Mouse (Mus musculus) adrenal gland, postnatal 10 days (tissue): ENCODE measurements around the gene Usp54. TPM values are rescaled to one million over a fixed set of nuclear protein-coding genes. Genes with fewer than 3 reads are reported as not detected.
"Not testable (repeated sequence)": the region's sequence is repeated elsewhere in the genome, so short reads cannot be mapped to it uniquely, and the experiment has no call there.

Source experiments
- DNase-seq: peaks from one replicate; pipeline ENCODE4 v3.0.0; 2021; ENCODE audit warnings: mixed read lengths
- total RNA-seq, 2 experiments: library from RNA; stranded (reverse); gene quantifications; 2 replicates each; pipeline ENCODE4 v1.2.3; 2021

The Usp54 gene
- total RNA-seq, 2 experiments from 2014 or later, result 12.6 to 13.1 TPM

DNA sequence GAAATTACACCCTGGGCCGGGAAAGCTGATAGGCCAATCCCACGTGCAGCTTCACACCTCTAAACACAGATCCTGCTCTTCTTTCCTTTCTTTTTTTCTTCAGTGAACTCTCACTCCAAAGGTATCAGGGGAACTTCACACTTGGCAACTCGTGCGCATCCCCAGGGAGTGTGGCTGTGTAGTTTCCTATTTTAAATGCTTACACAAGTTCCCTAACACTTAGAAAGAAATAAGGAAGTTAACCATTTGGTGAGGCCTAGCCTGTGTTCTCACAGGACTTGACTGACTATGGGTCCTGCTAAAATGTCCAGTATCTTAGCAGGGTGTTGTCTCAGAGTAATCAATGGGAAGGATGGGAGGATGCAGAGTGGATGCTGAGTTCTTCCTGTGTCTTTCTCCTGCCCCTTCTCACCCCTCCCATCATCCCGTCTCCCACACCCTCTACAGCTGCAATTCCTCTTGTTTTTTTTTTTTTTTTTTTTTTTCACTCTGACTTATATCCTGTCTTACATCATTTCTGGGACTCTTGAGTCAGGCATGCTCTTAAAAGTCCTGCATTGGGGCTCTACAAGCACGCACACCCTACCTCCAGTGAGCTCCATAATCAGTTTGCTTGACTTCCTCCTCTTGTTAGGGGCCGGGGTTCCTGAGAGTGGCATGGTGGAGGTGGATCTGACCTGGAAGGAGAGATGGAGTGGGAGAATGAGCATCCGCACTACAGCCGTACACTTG, 14.0 kb upstream of the Usp54 start:
- DNase-seq, result peak; percentile 64

DNA sequence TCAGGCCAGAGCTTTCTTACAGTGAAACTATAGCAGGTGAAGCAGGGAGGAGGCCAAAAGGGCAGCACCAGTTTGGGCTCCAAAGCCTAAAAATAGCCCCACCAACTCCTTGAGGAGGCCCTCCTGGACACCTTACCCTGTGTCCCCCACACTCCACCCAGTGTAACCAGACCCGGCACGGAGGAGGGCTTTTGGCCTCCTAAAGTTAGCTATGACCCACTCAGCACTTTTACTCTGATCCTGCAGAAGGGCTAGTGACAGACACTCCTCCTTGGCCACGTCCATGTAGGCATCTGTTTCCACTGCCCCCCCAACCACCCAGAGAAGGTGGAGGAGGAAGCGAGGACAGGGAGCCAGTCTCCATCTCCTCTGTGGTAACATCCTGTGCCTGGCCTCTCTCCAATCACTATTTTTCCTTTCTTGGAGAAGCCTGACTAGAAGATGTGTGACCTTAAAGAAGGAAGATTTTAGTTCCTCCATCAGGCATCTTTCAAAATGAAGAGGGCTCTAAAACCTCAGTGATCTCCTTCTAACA, 10.9 kb upstream of the Usp54 start:
- DNase-seq, result no peak

- DNase-seq, result no peak
Measured at GRCm38 (mm10) chr14:20651000-20651399, 10.1 kb upstream of the Usp54 start.

GRCm38 (mm10) chr14:20646381-20646780, 5.5 kb upstream of the Usp54 start:
- no peak for DNase-seq

DNA sequence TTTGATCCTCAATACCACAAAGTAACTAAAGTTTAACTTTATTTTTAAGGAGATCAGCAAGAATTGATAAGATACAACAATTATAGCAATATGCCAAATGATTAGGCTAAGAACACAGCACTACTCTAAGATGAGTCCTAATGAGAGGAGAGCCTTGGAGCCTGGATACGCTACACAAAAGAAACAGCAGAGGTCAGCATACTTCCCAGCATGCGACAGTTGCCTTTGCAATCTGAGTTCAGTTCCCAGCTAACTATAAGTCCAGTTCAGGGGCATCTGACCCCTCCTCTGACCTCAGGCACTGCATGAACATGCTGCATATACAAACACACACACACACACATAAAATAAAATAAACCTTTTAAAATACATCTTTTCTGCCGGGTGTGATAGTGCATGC, 4.7 kb upstream of the Usp54 start:
- DNase-seq, result no peak

DNA sequence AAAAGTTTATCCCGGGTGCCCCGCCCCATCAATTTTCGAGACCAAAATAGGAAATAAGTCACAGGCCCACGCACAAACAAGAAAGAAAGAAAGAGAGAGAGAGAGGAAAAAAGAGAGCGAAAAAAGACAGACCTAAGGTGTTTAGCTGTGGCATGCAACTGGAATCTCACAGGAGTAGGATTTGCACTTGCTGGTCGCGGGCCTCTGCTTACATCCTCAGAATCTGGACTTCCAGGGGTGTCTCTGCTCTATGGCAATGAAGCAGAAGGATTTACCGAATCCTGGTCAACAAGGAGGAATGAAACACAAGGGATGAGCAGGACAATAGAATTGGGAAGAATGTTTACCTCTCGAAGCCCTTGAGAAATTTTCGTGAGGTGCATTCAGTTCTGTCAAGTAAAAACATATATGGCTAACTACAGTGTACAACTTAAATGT, 594 bp upstream of the Usp54 start:
- no peak for DNase-seq

- peak; percentile 17 for DNase-seq
Measured at GRCm38 (mm10) chr14:20639918-20640619, 794 bp downstream of the Usp54 start.

DNA sequence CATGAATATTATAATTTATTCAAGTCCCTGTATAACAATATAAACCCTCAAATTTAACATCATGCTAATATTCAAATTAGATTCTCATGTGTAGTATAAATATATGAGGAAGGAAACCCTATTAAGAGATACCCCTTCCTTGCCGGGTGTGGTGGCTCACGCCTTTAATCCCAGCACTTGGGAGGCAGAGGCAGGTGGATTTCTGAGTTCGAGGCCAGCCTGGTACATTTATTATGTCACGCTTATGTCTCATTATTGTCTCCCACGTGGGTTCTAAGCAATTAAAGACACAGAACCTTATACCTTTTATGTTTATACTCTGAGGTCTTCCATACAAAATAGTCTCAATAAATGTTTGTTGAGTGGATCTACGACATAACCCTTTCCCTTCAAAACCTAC, 2.2 kb downstream of the Usp54 start:
- DNase-seq, result no peak

DNA sequence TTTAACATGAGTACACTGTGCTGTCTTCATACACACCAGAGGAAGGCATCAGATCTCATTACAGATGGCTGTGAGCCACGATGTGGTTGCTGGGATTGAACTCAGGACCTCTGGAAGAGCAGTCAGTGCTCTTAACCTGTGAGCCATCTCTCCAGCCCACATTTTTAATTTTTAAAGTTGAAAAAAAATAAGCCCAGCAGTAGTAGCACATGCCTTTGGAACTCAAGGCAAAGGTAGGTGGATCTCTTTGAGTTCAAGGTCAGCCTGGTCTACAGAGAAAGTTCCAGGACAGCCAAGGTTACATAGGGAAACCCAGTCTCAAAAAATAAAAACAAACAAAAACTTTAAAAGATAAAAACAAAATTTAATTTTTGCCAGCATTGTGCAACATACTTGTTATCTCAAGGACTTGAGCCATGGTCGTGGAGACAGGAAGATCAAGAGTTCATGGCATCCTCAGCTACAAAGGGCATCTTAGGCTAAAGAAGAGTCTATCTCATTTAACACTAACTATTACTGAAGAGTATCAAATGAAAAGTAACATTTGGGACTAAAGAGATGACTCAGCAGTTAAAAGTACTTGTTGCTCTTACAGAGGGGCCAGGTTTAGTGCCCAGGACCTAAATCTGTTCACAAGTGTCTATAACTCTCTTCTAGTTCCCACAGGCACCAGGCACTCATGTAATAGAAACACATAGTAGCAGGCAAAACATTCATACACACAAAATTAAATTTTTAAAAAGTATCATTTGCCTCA, 2.9 kb downstream of the Usp54 start:
- DNase-seq, result no peak

GRCm38 (mm10) chr14:20636968-20637367, 3.9 kb downstream of the Usp54 start:
- not testable (repeated sequence) for DNase-seq

DNA sequence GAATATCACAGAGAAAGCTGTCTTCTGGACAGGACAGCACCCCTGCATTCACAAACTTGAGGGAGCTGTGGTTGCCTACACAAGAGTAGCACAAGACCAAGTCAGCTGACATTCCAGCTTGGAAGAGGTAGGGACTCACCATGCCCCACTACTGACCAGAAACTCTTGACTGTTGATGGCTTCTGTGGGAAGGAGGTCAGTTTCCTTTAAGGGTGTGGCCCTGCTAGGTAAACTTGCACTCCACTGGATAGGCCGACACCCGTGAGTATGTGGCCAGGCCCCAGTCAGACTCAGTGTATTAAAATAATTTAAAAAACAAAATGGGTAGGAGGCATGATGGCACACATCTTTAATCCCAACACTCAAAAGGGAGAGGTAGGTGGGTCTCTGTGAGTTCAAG, 5.3 kb downstream of the Usp54 start:
- DNase-seq, result no peak

- no peak for DNase-seq
Measured at GRCm38 (mm10) chr14:20631253-20631652, 9.6 kb downstream of the Usp54 start.

GRCm38 (mm10) chr14:20626971-20627370, 13.9 kb downstream of the Usp54 start:
- no peak for DNase-seq

- DNase-seq, result no peak
Measured at GRCm38 (mm10) chr14:20626447-20626846, 14.4 kb downstream of the Usp54 start.

- no peak for DNase-seq
Measured at GRCm38 (mm10) chr14:20622907-20623306, 18.0 kb downstream of the Usp54 start.

DNA sequence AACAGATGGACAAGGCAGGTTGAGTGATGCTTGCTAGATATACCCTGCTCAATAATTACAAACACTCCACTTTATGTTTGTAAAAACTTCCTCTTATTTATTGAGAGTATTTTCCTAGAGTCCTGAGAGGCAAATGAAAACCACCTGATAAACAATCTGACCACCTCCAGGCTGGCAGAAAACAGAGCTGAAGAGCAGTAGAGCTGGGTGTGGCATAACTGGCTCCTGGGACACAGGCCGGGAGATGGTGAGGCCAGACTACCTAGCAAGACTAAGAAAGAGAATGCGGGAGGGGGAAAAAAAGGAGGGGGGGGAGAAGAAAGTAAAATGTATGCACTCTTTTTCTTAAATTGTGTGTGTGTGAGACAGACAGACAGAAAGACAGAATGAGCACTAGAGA, 18.5 kb downstream of the Usp54 start:
- no peak for DNase-seq

DNA sequence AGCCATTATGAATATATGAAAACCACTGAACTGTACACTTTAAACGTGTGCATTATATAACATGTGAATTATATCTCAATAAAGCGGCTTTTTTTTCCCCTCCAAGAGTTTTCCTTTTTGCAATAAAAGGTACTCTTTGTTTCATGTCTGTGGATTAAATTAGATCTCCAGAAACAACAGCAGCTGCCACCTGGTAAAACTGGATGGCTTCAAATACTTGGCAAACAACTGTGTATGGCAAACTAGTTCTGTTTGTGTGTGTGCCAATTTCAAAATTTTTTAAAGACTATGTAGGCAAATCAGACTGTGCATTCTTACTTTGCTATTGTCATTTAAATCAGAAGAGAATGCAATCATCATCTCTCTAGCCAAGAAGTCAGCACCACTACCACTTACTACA, 19.0 kb downstream of the Usp54 start:
- DNase-seq, result no peak

DNA sequence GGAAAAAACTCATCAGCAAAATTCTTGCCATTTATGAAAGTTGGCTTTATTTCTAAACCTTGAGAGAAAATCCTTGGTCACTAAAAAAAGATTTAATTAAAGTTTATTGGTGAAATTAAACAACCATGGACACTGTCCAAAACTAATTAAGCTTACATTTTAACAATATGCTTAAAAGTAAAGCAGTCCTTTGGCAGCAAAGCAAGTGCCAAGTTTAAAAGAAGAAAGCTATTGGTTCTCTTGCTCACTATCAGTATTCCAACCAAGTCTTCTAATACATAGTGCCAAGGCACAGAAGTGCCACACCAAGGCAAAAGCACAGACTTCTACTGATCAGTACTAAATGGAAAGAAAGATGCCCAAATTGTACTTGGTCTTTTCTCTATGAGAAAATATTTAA, 21.7 kb downstream of the Usp54 start:
- DNase-seq, result no peak

DNA sequence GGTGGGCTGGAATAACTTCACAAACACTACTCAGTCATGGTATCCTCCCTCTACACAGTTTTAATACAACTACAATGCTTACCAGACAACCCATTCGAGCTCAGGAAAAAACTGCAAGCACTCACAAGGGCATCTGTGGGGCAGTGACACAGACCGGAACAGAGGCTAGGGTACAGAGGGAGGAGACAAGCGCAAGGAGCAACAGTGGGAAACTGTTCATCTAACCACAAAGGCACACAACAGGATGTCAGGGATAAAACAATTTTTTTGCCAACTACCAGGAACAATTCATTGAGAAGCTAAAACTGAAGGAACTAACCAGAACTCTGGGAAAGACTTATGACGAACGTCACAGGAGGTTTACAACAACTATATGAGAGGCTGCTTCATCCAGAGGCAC, 22.7 kb downstream of the Usp54 start:
- DNase-seq, result peak; percentile 16

- DNase-seq, result peak; percentile 28
Measured at GRCm38 (mm10) chr14:20616421-20616820, 24.4 kb downstream of the Usp54 start.

DNA sequence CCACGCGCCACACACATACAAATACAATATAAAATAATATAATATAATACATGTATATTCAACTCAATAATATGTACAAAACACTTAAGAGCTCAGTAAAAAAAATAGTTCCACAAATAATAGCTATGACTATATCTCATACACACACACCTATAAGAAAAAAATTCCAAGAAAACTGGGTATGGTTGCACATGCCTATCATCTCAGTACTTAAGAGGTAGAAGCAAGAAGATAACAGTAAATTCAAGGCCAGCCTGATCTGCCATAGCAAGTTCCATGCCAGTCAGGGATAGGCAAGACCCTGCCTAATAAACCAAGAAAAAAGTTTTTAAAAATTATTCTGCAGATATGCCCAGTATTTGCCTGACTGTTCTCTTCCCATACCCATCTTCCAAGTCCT, 25.8 kb downstream of the Usp54 start:
- DNase-seq, result no peak

DNA sequence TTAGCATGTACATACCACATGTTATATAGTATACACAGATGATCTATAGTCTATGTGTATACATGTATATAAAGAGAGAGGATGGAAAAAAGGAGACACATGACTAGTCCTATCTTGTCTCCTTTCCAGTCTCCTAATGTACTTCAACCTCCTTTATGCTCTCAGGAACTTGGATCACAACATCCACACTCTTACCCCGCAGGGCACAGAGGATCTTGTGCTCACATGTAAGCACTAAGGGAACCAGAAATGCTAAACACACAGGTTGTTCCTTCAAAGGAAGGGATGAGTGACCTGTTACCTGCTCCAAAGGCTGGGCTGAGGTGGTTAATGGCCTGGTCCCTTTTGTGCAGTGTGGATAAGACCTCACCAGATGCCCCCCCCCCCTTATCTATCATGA, 28.0 kb downstream of the Usp54 start:
- DNase-seq, result no peak

- peak; percentile 53 for DNase-seq
Measured at GRCm38 (mm10) chr14:20610146-20610545, 30.7 kb downstream of the Usp54 start.
